In the genomic region with DNA sequence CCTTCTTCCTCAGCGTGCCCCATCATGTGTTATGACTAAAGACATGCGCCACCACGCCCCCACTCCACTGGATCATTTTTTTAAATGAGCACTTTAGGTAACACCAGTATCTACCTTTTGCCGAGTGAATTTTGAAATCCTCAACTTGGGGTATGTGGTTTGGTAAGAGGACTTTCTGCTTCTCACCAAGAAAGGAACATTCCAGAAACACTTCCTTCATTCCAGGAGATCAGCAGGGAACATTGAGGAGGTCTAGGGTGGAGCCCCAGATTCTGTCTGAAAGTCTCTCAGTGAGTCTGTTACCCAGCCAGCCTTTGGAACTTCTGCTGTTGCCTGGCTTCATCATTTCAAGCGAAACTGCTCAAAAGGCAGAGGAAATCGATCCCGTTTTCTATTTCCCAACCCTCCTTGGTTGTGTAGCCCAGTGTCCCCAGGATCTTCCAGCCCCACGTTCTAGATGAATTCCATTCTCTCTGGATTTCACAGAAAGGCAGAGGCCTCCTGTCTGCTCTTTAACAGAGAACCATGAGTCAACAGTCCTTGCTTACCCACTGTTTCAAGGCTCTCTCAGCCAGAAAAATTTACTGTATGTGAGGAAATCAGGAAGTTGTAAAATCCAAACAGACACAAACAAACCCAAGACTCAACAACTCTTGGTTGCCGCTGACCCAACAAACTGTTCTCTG, we compare ENCODE assay signal across 14 mouse cellular contexts. TPM values are rescaled to one million over a fixed set of nuclear protein-coding genes. Genes with fewer than 3 reads are reported as not detected.
DNase-seq lines count a peak whose midpoint lies in the region; ATAC-seq and TF ChIP-seq lines count a peak whose summit lies in the region.
"Had no signal": no experiment of that assay in that cellular context is flagged by ENCODE, and none has a peak within 500 bp of the region (broad histone marks: within the 10 kb centered on the region; RNA-seq: fewer than 3 reads in every experiment).

No protein-coding gene starts in this region.

- no peak for TF ChIP-seq CTCF in kidney, adult 2 months (conservative IDR thresholded peaks at IDR 0.05; ENCODE audit: insufficient read depth, insufficient read length, low read depth, low read length)
- TF ChIP-seq CTCF in intestine, postnatal 0 days (IDR thresholded peaks at IDR 0.05; ENCODE audit: low read depth), result no peak

- H3K9ac ChIP-seq in kidney, embryonic 15.5 days, result no peak overlapping the region
- no peak overlapping the region for H3K9ac ChIP-seq in intestine, postnatal 0 days (ENCODE audit: low read depth, low read length)
- H3K9ac ChIP-seq: hindbrain, embryonic 14.5 days; limb, embryonic 13.5 days; neural tube, embryonic 13.5 days had no signal

- no peak for DNase-seq in kidney, adult 2 months
- DNase-seq in 416B (ENCODE audit: low read depth) (peak; percentile 52), adipocyte (ENCODE audit: low spot score) (peak; percentile 34)
- no peak for DNase-seq in left cerebral cortex, adult 8-10 months (ENCODE audit: low spot score in 2 of 2)
- DNase-seq in layer of hippocampus, adult 8-10 months (ENCODE audit: low spot score in 2 of 2), result no peak
- DNase-seq: cerebellum, adult 9-11 months; heart, postnatal 10 days; kidney, adult 8-10 months had no signal

- no peaks in the 10 kb centered on the region for H3K27me3 ChIP-seq in kidney, embryonic 15.5 days
- H3K27me3 ChIP-seq in kidney, adult 2 months (replicated peaks; ENCODE audit: control insufficient read depth, insufficient read depth, low read length), result no peaks in the 10 kb centered on the region
- H3K27me3 ChIP-seq in intestine, postnatal 0 days (replicated peaks; ENCODE audit: control insufficient read depth, insufficient read depth, low read length), result no peaks in the 10 kb centered on the region
- H3K27me3 ChIP-seq: neural tube, embryonic 13.5 days had no signal

- H3K4me2 ChIP-seq in kidney, embryonic 15.5 days, result no peak overlapping the region
- no peak overlapping the region for H3K4me2 ChIP-seq in intestine, postnatal 0 days (replicated peaks; ENCODE audit: low read depth)
- H3K4me2 ChIP-seq: hindbrain, embryonic 14.5 days; limb, embryonic 13.5 days; neural tube, embryonic 13.5 days had no signal

- no peaks in the 10 kb centered on the region for H3K36me3 ChIP-seq in kidney, embryonic 15.5 days
- peaks cover 1% of the 10 kb centered on the region; the same call in 1 of the 2 replicates for H3K36me3 ChIP-seq in kidney, adult 2 months (ENCODE audit: control insufficient read depth, insufficient read depth, low read length)
- no peaks in the 10 kb centered on the region for H3K36me3 ChIP-seq in intestine, postnatal 0 days (ENCODE audit: control insufficient read depth, insufficient read depth)
- H3K36me3 ChIP-seq: limb, embryonic 13.5 days had no signal

- WGBS in kidney, embryonic 15.5 days, result 80% methylated on average over 9 of the region's 9 CpGs
- WGBS in kidney, adult 2 months, result 79% methylated on average over 9 of the region's 9 CpGs
- 71% methylated on average over 9 of the region's 9 CpGs for WGBS in intestine, postnatal 0 days

- no peaks in the 10 kb centered on the region for H3K9me3 ChIP-seq in kidney, embryonic 15.5 days (replicated peaks)
- H3K9me3 ChIP-seq in intestine, postnatal 0 days (ENCODE audit: control insufficient read depth), result no peaks in the 10 kb centered on the region
- H3K9me3 ChIP-seq: limb, embryonic 13.5 days; neural tube, embryonic 13.5 days had no signal

- H3K4me3 ChIP-seq in kidney, embryonic 15.5 days (replicated peaks), result no peak overlapping the region
- H3K4me3 ChIP-seq in kidney, adult 2 months (ENCODE audit: insufficient read depth, low read depth, low read length), result no peak overlapping the region
- no peak overlapping the region for H3K4me3 ChIP-seq in intestine, postnatal 0 days (ENCODE audit: low read depth, low read length)
- H3K4me3 ChIP-seq: limb, embryonic 13.5 days; neural tube, embryonic 13.5 days had no signal

- peaks cover 30% of the 10 kb centered on the region for H3K4me1 ChIP-seq in kidney, embryonic 15.5 days
- peaks cover 29% of the 10 kb centered on the region for H3K4me1 ChIP-seq in kidney, adult 2 months (ENCODE audit: control insufficient read depth, insufficient read depth, low read length)
- H3K4me1 ChIP-seq in intestine, postnatal 0 days (replicated peaks; ENCODE audit: control insufficient read depth, insufficient read depth, low read length), result peaks cover 4% of the 10 kb centered on the region; the same call in 1 of the 2 replicates

- H3K27ac ChIP-seq in kidney, embryonic 15.5 days, result peak overlapping the region; percentile 13; the same call in 1 of the 2 replicates
- no peak overlapping the region; the same call in 1 of the 2 replicates for H3K27ac ChIP-seq in kidney, adult 2 months (ENCODE audit: insufficient read depth, low read depth, low read length)
- peak overlapping the region; percentile 76 for H3K27ac ChIP-seq in intestine, postnatal 0 days (ENCODE audit: low read depth, low read length)
- H3K27ac ChIP-seq: hindbrain, embryonic 14.5 days; limb, embryonic 13.5 days; neural tube, embryonic 13.5 days had no signal

- no peak for ATAC-seq in kidney, embryonic 15.5 days (replicated peaks; ENCODE audit: low FRiP score)
- peak; percentile 49; the same call in 1 of the 2 replicates for ATAC-seq in intestine, postnatal 0 days
- ATAC-seq: forebrain, embryonic 14.5 days had no signal

- TF ChIP-seq POLR2A in kidney, adult 2 months (IDR thresholded peaks at IDR 0.05; ENCODE audit: low read depth, low read length), result no peak

RNA-seq across cellular contexts. Expression of gene Atxn1, which starts 9.3 kb away (rescaled TPM):
- 6.3 and 7.0 TPM in 2 replicates for polyA plus RNA-seq in kidney, embryonic 15.5 days (2015; fragmentation: Nextera tagmentation; extraction: Ambion mirVana)
- 15.0 and 17.9 TPM in 2 replicates for polyA plus RNA-seq in kidney, adult 2 months (2012; rRNA removed)
- 6.1 and 9.4 TPM in 2 replicates for polyA plus RNA-seq in intestine, postnatal 0 days (2015; fragmentation: Nextera tagmentation; extraction: Ambion mirVana)
- 100 to 1,000 TPM; 135 to 195 (median 160) TPM for total RNA-seq in left cerebral cortex, adult 8-10 months (2022)
- total RNA-seq in layer of hippocampus, adult 8-10 months (2022), result 100 to 1,000 TPM; 123 to 159 (median 132) TPM

Comparison
In these comparisons a context has a peak if more than half of its experiments do, and no peak if none do; other contexts are left out.
1. DNase-seq: peak in 416B (single experiment) and adipocyte (single experiment); none in kidney, adult 2 months (single experiment), left cerebral cortex, adult 8-10 months (0 of 2) and layer of hippocampus, adult 8-10 months (0 of 2).